Mouse (Mus musculus): Measurements from ENCODE around the gene Pbld2. TPM values are rescaled to one million over a fixed set of nuclear protein-coding genes. Genes with fewer than 3 reads are reported as not detected.

Pbld2 gene
- 1 to 10 TPM; 1.8 to 3.2 TPM for total RNA-seq (2021)

GRCm38 (mm10) chr10:63023749-63024579 is at the start of gene Pbld2, which contains the start of gene Hnrnph3:
Gene Pbld2 (plus strand): TSS chr10:63024315.
Gene Hnrnph3 (minus strand): TSS chr10:63024217.
- peak; percentile 100 for DNase-seq
- intact Hi-C loops (cut with DNase I), result loop anchor here (5.0 to 10.0 kb wide), 2 partner anchors 43 to 91 kb away; no protein-coding TSS in a partner anchor

DNA sequence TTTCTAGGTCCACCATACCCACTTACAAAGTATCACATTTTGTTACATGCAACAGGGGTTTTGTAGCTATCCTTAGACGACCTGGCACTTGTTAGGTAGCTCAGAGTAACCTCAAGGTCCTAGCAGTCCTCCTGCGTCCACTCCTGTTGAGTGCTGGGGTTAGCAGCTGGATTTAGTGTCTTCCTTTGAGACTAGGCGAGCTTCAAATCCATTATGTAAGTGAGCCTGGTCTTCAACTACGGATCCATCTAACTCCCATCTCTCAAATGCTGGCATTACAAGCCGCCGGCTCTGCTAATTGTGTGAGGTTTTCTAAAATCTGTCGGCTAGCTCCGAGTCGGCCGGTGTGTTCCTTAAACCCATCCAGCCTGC is 44.5 kb upstream of the Pbld2 start:
- intact Hi-C loops (cut with DNase I), result no loop called here
- no peak for DNase-seq

DNA sequence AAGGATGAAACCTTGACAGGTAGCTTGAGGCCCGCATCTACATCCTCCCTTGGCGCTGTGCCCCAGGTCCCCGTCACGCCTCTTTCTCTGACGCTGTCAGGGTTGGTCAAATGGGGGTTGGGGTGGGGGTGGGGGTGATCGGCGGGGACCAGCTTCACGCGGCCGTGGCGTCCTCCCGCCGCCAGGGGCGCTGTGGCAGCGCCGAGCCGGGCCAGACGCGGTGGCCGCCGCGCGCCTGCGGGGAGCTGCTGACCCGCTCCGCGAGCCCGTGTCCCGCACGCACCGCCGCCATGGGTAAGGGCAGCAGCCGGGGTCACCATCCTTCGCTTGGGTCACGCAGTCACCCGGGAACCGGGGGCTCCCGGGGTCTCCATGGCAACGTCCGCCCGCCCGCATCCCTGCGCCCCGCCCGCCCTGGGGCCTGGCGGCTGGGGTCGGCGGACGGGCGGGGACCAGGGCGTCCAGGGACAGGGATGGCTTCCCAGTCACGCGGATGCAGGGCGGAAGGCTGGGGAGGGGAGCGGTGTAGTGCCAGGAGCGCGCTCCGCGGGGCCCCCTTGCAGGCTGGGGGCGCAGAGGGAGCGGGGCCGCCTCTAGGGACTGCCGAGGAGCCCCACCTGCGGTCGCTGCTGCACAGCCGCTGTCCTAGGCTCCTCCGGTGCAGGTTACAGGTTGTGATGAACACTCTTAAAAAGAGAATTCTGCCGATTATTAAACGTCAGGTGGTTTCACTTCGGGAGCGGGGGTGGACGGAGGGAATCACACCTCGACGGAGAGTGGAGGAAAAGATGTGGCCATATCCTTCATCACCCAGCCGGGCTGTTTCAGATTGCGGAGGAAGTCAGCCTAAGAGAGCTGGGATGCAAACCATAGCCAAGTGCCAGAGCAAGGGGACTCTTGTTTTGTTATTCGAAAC is 43.8 kb upstream of the Pbld2 start, which contains the start of gene Rufy2:
Rufy2 (plus strand) TSS at position 185 of the 916 bp plus-strand sequence.
- intact Hi-C loops (cut with DNase I), result no loop called here
- DNase-seq, result peak; percentile 95

DNA sequence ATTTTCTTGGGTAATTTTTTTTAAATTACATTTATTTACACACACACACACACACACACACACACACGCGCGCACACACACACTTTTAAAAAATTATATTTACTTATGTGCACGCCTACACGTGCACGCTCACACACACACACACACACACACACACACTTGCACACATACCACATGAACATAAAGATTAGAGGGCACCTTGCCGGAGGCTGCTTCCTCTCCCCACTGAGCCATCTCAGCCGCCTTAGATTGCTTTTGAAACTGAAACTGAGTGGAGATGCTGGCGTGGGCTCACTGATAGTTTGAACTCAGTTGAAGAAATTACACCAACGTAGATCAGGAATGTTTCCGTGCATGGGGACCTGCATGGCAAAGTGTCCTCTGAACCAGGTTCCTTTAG is 40.0 kb upstream of the Pbld2 start:
- intact Hi-C loops (cut with DNase I), result no loop called here

GRCm38 (mm10) chr10:62984495-62984894 is 39.6 kb upstream of the Pbld2 start:
- intact Hi-C loops (cut with DNase I), result no loop called here
- no peak for DNase-seq

More for the DNA sequence above, 40.0 kb upstream of the Pbld2 start:
- DNase-seq, result no peak

- intact Hi-C loops (cut with DNase I), result no loop called here
- DNase-seq, result peak; percentile 42
These were observed 36.8 kb upstream of the Pbld2 start for GRCm38 (mm10) chr10:62987341-62987740.

- no peak for DNase-seq
- intact Hi-C loops (cut with DNase I), result no loop called here
These were observed 33.5 kb upstream of the Pbld2 start for GRCm38 (mm10) chr10:62990636-62991035.

DNA sequence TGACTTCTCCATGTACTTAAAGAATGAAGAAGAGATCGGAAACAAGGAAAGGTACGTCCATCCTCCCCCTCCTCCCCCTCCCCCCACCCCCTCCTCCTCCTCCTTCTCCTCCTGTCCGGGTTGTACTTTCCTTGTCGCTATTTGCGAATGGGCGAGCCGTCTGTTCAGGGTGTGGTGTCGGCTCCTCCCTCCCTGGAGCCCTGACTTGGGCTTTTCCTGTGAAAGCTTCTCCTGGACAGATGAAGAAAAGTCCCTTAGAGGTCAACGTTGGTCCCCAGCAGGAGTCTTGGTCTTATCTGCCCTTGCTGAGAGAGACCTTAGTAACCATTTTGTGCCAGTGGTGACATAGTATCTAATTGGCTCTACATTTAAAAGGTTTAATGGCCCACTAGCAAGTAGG is 30.1 kb upstream of the Pbld2 start:
- intact Hi-C loops (cut with DNase I), result no loop called here
- DNase-seq, result no peak

DNA sequence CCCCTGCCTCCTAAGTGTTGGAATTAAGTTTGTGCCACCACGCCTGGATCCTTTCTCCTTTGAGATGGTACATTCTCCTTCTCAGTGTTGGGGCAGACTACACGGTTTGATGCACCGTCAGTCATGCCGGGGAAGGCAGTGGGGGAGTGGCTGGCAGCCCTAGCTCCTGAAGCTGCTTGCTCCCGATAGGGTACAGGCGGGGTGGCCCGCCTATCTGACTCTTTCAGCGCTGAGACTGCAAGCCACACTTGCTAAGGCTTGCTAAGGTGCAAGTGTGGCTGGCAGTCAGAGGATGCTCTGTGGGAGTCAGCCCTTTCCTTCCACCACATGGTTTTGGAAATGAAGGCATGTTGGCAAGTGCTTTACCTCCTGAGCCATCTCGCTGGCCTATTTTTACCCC is 23.5 kb upstream of the Pbld2 start:
- intact Hi-C loops (cut with DNase I), result no loop called here
- no peak for DNase-seq

- intact Hi-C loops (cut with DNase I), result no loop called here
- no peak for DNase-seq
These were observed 20.9 kb upstream of the Pbld2 start for GRCm38 (mm10) chr10:63003252-63003651.

GRCm38 (mm10) chr10:63004556-63004955 is 19.6 kb upstream of the Pbld2 start:
- intact Hi-C loops (cut with DNase I), result no loop called here
- no peak for DNase-seq

DNA sequence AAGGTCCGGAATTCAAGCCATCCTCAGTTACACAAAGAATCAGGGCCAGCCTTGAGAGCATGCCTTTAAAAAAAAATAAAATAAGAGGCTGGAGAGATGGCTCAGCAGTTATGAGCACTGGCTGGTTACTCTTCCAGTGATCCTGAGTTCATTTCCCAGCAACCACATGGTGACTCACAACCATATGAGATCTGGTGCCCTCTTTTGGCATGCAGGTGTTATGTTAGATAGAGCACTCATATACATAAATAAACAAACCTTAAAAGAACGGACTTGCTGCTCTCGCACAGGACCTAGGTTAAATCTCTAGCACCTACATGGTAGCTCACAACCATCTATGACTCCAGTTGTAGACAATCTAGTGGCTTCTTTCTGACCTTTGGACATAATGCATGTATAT is 15.9 kb upstream of the Pbld2 start:
- intact Hi-C loops (cut with DNase I), result no loop called here
- DNase-seq, result no peak

GRCm38 (mm10) chr10:63010268-63010667 is 13.8 kb upstream of the Pbld2 start:
- intact Hi-C loops (cut with DNase I), result no loop called here

DNA sequence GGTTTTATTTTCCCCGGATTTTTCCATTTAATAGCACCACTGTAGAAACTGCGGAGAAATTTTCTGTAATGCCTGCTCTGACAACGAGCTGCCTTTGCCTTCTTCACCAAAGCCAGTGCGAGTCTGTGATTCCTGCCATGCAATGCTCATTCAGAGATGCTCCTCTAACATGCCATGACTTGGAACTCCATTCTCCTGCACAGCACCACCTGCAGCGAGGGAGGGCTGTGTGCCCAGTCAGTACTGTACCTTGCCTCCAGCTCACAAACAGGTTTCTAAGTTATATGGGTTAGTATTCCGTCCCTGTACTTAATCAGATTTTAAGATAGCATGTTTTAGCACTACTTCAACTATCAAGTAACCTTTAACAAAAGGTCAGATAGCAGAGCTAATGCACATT is 12.6 kb upstream of the Pbld2 start:
- intact Hi-C loops (cut with DNase I), result no loop called here
- no peak for DNase-seq

More at GRCm38 (mm10) chr10:63010268-63010667, 13.8 kb upstream of the Pbld2 start:
- DNase-seq, result no peak

GRCm38 (mm10) chr10:63013476-63013875 is 10.6 kb upstream of the Pbld2 start:
- intact Hi-C loops (cut with DNase I), result no loop called here
- DNase-seq, result no peak

GRCm38 (mm10) chr10:63014168-63014567 is 9.9 kb upstream of the Pbld2 start:
- intact Hi-C loops (cut with DNase I), result no loop called here
- no peak for DNase-seq

- no peak for DNase-seq
- intact Hi-C loops (cut with DNase I), result no loop called here
These were observed 4.8 kb upstream of the Pbld2 start for GRCm38 (mm10) chr10:63019304-63019703.

- DNase-seq, result no peak
- intact Hi-C loops (cut with DNase I), result loop anchor here (5.0 to 10.0 kb wide), 2 partner anchors 46 to 93 kb away; no protein-coding TSS in a partner anchor
These were observed 2.4 kb upstream of the Pbld2 start for GRCm38 (mm10) chr10:63021702-63022101.

DNA sequence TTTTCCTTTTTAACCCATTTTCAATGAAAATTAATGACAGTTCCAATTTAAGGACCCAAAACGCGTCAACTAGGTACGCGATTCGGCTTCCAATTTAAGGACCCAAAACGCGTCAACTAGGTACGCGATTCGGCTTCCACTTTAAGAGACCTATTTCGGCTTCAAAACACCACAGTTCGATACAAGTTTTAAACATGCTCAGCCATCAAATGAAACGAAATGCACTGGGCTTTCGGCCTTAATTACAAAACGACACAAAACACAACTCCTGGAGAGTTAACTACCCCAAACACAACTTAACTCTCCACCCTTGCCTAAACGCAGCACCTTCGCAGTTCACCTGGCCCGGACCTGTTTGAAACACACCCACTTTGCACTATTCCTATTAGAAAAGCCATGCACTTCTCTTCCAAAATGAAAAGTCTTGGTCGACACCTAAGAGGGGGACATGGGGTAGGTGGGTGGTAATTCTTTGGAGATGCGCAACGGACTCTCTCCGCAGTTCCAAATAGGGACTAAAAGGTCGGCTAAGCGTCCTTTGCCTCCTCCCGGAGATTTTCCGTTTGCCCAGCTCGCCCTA is 1.5 kb upstream of the Pbld2 start:
- no peak for DNase-seq
- intact Hi-C loops (cut with DNase I), result loop anchor here (5.0 to 10.0 kb wide), 2 partner anchors 45 to 92 kb away; no protein-coding TSS in a partner anchor

DNA sequence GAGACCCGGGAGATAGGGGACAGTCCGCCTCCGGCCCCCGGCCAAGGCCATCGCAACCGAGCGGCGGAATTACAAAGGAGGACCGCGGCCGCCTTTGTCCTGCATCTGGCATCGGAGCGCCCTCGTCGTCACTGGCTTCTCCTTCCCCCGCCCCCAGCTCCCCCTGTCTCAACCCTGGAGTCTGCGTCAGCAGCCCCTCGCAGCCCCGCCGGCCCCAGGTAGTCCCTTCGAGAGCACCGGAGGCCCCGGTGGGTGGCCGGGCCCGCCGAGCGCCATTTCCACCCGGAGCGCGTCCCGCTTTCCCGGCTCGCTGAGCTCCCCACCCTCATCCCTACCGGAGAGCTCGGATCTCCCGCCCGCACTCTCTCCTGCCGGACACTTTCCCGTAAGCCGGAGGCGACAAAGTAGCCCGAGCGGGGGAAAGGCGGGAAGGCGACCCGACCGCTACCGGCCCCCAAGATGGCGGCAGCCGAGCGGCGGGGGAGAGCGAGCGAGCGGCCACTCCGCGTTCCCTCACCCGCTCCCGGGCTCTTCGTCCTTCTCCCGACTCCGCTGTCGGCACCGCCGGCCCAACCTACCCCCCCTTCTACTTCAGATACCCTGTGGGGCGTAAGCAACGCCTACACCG is 880 bp upstream of the Pbld2 start:
- DNase-seq, result peak; percentile 84
- intact Hi-C loops (cut with DNase I), result loop anchor here (5.0 to 10.0 kb wide), 2 partner anchors 44 to 92 kb away; no protein-coding TSS in a partner anchor
